Comparison of ENCODE assay signal across 8 mouse cellular contexts in the genomic region with DNA sequence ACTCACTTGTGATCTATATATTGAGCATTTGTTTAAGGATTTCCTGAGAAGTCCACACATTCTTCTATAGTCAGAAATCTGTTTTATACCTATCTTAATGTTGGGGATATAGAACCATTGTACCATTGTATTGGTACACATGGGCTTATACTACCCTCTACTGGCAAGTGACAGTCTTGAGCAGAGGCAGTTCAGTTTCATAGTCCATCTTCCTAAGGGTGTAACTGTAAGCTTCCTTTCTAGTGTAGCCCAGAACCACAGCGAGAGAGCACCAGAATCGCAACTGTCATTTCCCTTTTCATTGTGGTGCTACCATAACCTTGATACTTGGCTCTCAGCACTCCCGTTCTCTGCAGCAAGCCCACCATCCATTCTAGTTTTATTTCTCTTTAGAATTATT. TPM values are rescaled to one million over a fixed set of nuclear protein-coding genes. Genes with fewer than 3 reads are reported as not detected.
DNase-seq lines count a peak whose midpoint lies in the region; ATAC-seq and TF ChIP-seq lines count a peak whose summit lies in the region.

No protein-coding gene starts in this region.

- peak; percentile 61 for DNase-seq in heart, adult 11 months
- DNase-seq in heart, embryonic 10.5 days (ENCODE audit: low spot score) = no peak
- peak; percentile 42 to 48 for DNase-seq in B cell, adult 2 months
- no peak for DNase-seq in ovary, postnatal 36 days (ENCODE audit: low spot score)

- H3K9me3 ChIP-seq in heart, embryonic 10.5 days = no peaks in the 10 kb centered on the region
- H3K9me3 ChIP-seq in kidney, embryonic 16.5 days (ENCODE audit: low read length) = no peaks in the 10 kb centered on the region

- H3K27ac ChIP-seq in heart, embryonic 10.5 days = no peak overlapping the region
- H3K27ac ChIP-seq in bone marrow, adult 2 months (ENCODE audit: control insufficient read depth, insufficient read depth, low read depth, low read length, poor library complexity) = no peak overlapping the region
- H3K27ac ChIP-seq in kidney, embryonic 16.5 days (ENCODE audit: low read length) = no peak overlapping the region

- peak; percentile 83 for ATAC-seq in erythroid progenitor cell, adult 5-6 weeks (replicated peaks; ENCODE audit: low FRiP score, poor library complexity, severe bottlenecking)
- ATAC-seq in kidney, embryonic 16.5 days (ENCODE audit: low FRiP score, low TSS enrichment) = peak; percentile 81; the same call in 1 of the 2 replicates
- ATAC-seq in megakaryocyte progenitor cell, adult 5-6 weeks (replicated peaks; ENCODE audit: poor library complexity) = peak; percentile 98

- H3K4me2 ChIP-seq in kidney, embryonic 16.5 days (replicated peaks; ENCODE audit: low read depth, low read length) = no peak overlapping the region

- 0 out of 2 replicates have a peak, but pooled peaks have one; percentile 9 for TF ChIP-seq CTCF in bone marrow, adult 2 months (IDR thresholded peaks at IDR 0.05; ENCODE audit: control insufficient read depth, insufficient read depth, low read length)

- no peak overlapping the region for H3K4me3 ChIP-seq in heart, embryonic 10.5 days
- H3K4me3 ChIP-seq in bone marrow, adult 2 months (replicated peaks; ENCODE audit: control insufficient read depth, low read depth, low read length) = no peak overlapping the region
- H3K4me3 ChIP-seq in kidney, embryonic 16.5 days (ENCODE audit: low read length) = no peak overlapping the region

- no peak overlapping the region for H3K9ac ChIP-seq in kidney, embryonic 16.5 days (replicated peaks; ENCODE audit: low read length)

- WGBS in heart, embryonic 10.5 days = 62% methylated on average over 3 of the region's 3 CpGs
- 3% methylated on average over 3 of the region's 3 CpGs for WGBS in bone marrow, adult 2 months
- 75% methylated on average over 3 of the region's 3 CpGs for WGBS in kidney, embryonic 16.5 days

- no peaks in the 10 kb centered on the region for H3K4me1 ChIP-seq in heart, embryonic 10.5 days
- H3K4me1 ChIP-seq in bone marrow, adult 2 months (ENCODE audit: control insufficient read depth, insufficient read depth, low read length) = no peaks in the 10 kb centered on the region
- no peaks in the 10 kb centered on the region for H3K4me1 ChIP-seq in kidney, embryonic 16.5 days (ENCODE audit: insufficient read depth, low read length)

- no peak for TF ChIP-seq POLR2A in bone marrow, adult 2 months (IDR thresholded peaks at IDR 0.05; ENCODE audit: borderline replicate concordance, control insufficient read depth, low read depth, low read length)

- peaks cover 3% of the 10 kb centered on the region; the same call in 1 of the 2 replicates for H3K36me3 ChIP-seq in heart, embryonic 10.5 days
- peaks cover 5% of the 10 kb centered on the region; the same call in 1 of the 2 replicates for H3K36me3 ChIP-seq in kidney, embryonic 16.5 days (ENCODE audit: insufficient read depth, low read length)

- no peaks in the 10 kb centered on the region for H3K27me3 ChIP-seq in heart, embryonic 10.5 days (ENCODE audit: insufficient read depth, poor library complexity, severe bottlenecking)
- no peaks in the 10 kb centered on the region for H3K27me3 ChIP-seq in kidney, embryonic 16.5 days (ENCODE audit: insufficient read depth, low read length)

RNA-seq across cellular contexts. Expression of a gene that starts 36.8 kb away (rescaled TPM):
- polyA plus RNA-seq in heart, embryonic 10.5 days (2016; fragmentation: Nextera tagmentation; extraction: Ambion mirVana) = 0.12 and 0.13 TPM in 2 replicates
- not detected in 2 replicates for polyA plus RNA-seq in bone marrow, adult 2 months (2011; ENCODE audit: insufficient read depth, insufficient read length, low replicate concordance, missing spikeins)
- total RNA-seq in erythroid progenitor cell, adult 5-6 weeks (2015; ENCODE audit: low replicate concordance) = not detected in 2 replicates
- total RNA-seq in erythroid progenitor cell, adult 5-6 weeks (2017; ENCODE audit: low replicate concordance) = not detected in 2 replicates
- 0.09 and 0.16 TPM in 2 replicates for polyA plus RNA-seq in kidney, embryonic 16.5 days (2015; fragmentation: Nextera tagmentation; extraction: Ambion mirVana)
- not detected in 2 replicates for total RNA-seq in megakaryocyte progenitor cell, adult 5-6 weeks (2015)
- total RNA-seq in megakaryocyte progenitor cell, adult 5-6 weeks (2017) = not detected in 2 replicates

Comparison
In these comparisons a context has a peak if more than half of its experiments do, and no peak if none do; other contexts are left out.
1. DNase-seq: peak in heart, adult 11 months (single experiment) and B cell, adult 2 months (2 of 2); none in heart, embryonic 10.5 days (single experiment) and ovary, postnatal 36 days (single experiment).
2. Peak in every context shown above with its lines, with median percentiles within 50 percentile points of each other: ATAC-seq.